Mouse (Mus musculus) monocyte, adult 5-6 weeks (primary cell): ENCODE measurements at regions not wholly inside any gene's neighbourhood (a gene's known extent, or its start where the extent isn't known, plus 50 kb on each side); places are given as distances from the start of the nearest gene placed in this dataset.

ENCODE experiments used
- ATAC-seq: fragments of 153-309, 156-312 bp; replicated peaks from 2 replicates; pipeline ENCODE4 v1.8.0; 2017; ENCODE audit warnings: mild to moderate bottlenecking; ENCODE audit not compliant: low TSS enrichment, insufficient number of reproducible peaks, severe bottlenecking, poor library complexity, low FRiP score

- no peak for ATAC-seq
Observed at GRCm38 (mm10) chr11:19335384-19335783, 316.6 kb upstream of the Meis1 start.

GRCm38 (mm10) chr11:19339721-19340317 is 321.0 kb upstream of the Meis1 start:
- ATAC-seq: no peak

GRCm38 (mm10) chr11:19340889-19341288 is 322.1 kb upstream of the Meis1 start:
- no peak for ATAC-seq

- ATAC-seq: no peak
Observed at GRCm38 (mm10) chr11:19341379-19341778, 322.6 kb upstream of the Meis1 start.

GRCm38 (mm10) chr11:19342803-19343202 is 324.0 kb upstream of the Meis1 start:
- ATAC-seq: no peak

GRCm38 (mm10) chr11:19346276-19346826 is 327.6 kb upstream of the Meis1 start:
- no peak for ATAC-seq

GRCm38 (mm10) chr11:19350331-19351242 is 331.8 kb upstream of the Meis1 start:
- ATAC-seq: no peak

- ATAC-seq: no peak
Observed at GRCm38 (mm10) chr11:19351243-19351787, 332.5 kb upstream of the Meis1 start.

GRCm38 (mm10) chr11:19353706-19354105 is 334.9 kb upstream of the Meis1 start:
- ATAC-seq: no peak

GRCm38 (mm10) chr11:19355179-19355578 is 336.4 kb upstream of the Meis1 start:
- ATAC-seq: no peak

GRCm38 (mm10) chr11:19356151-19356550 is 337.4 kb upstream of the Meis1 start:
- ATAC-seq: no peak

- ATAC-seq: no peak
Observed at GRCm38 (mm10) chr11:19369152-19369551, 350.4 kb upstream of the Meis1 start.

GRCm38 (mm10) chr11:19373476-19373875 is 354.7 kb upstream of the Meis1 start:
- ATAC-seq: no peak

- ATAC-seq: no peak
Observed at GRCm38 (mm10) chr11:19380935-19381334, 362.1 kb upstream of the Meis1 start.

GRCm38 (mm10) chr11:19389136-19389535 is 370.4 kb upstream of the Meis1 start:
- ATAC-seq: no peak

GRCm38 (mm10) chr11:19392190-19392589 is 373.4 kb upstream of the Meis1 start:
- ATAC-seq: no peak

- ATAC-seq: no peak
Observed at GRCm38 (mm10) chr11:19394372-19394771, 375.6 kb upstream of the Meis1 start.

- ATAC-seq: no peak
Observed at GRCm38 (mm10) chr11:19400396-19400795, 381.6 kb upstream of the Meis1 start.

- no peak for ATAC-seq
Observed at GRCm38 (mm10) chr11:19420143-19420542, 401.4 kb upstream of the Meis1 start.

- no peak for ATAC-seq
Observed at GRCm38 (mm10) chr11:19423268-19423667, 404.5 kb upstream of the Meis1 start.
